Mouse (Mus musculus) kidney, postnatal 0 days (tissue): ENCODE data around the gene Acnat1. TPM values are rescaled to one million over a fixed set of nuclear protein-coding genes. Genes with fewer than 3 reads are reported as not detected.
"Not testable (repeated sequence)": the region's sequence is repeated elsewhere in the genome, so short reads cannot be mapped to it uniquely, and the experiment has no call there.

Source experiments
- ATAC-seq: fragments of 200-750 bp; cut with Nextera tagmentation; replicated peaks from 2 replicates; pipeline ENCODE4 v1.8.0; 2017; ENCODE audit warnings: low read depth, moderate number of reproducible peaks, moderate TSS enrichment, moderate library complexity; ENCODE audit not compliant: low FRiP score
- DNase-seq: peaks from one replicate; pipeline ENCODE4 v3.0.0-alpha.2; 2016; ENCODE audit warnings: low spot score
- H3K27ac ChIP-seq: fragments of 300-500 bp; sonication (generic); 2 replicates; pipeline ENCODE4 v1.5.1; 2014; ENCODE audit warnings: mild to moderate bottlenecking
- H3K27me3 ChIP-seq: fragments of 300-500 bp; sonication (generic); 2 replicates; pipeline ENCODE4 v1.6.1; 2014; ENCODE audit warnings: low read length, mixed read lengths; ENCODE audit not compliant: insufficient read depth
- H3K36me3 ChIP-seq: fragments of 300-500 bp; sonication (generic); 2 replicates; pipeline ENCODE4 v1.6.1; 2014; ENCODE audit warnings: low read length, mixed read lengths; ENCODE audit not compliant: insufficient read depth
- H3K4me1 ChIP-seq: fragments of 300-500 bp; sonication (generic); replicated peaks from 2 replicates; pipeline ENCODE4 v1.6.1; 2014; ENCODE audit warnings: antibody characterized with exemption, low read length, mixed read lengths; ENCODE audit not compliant: insufficient read depth
- H3K4me2 ChIP-seq: fragments of 300-500 bp; sonication (generic); 2 replicates; pipeline ENCODE4 v1.6.1; 2014; ENCODE audit warnings: mild to moderate bottlenecking, low read length, moderate library complexity, mixed read lengths
- H3K4me3 ChIP-seq: fragments of 300-500 bp; sonication (generic); replicated peaks from 2 replicates; pipeline ENCODE4 v1.5.1; 2014; ENCODE audit warnings: low read depth, low read length
- H3K9ac ChIP-seq: fragments of 300-500 bp; sonication (generic); 2 replicates; pipeline ENCODE4 v1.6.1; 2014; ENCODE audit warnings: low read depth, low read length
- H3K9me3 ChIP-seq: fragments of 300-500 bp; sonication (generic); replicated peaks from 2 replicates; pipeline ENCODE4 v1.6.1; 2016; ENCODE audit warnings: low read length, inconsistent platforms, mixed read lengths
- CTCF ChIP-seq: IDR thresholded peaks from 2 replicates; pipeline ENCODE4 v1.5.1; 2016; ENCODE audit warnings: antibody characterized with exemption, low read depth, mild to moderate bottlenecking, moderate library complexity
- WGBS: fragments of 180-500 bp; shearing (Covaris S2); extraction: QIAGEN DNeasy Blood & Tissue Kit; methylation state at CpG from one replicate; pipeline ENCODE4 v1.1.7; 2014; 5-methylcytosine and 5-hydroxymethylcytosine counted together
- polyA plus RNA-seq: library from polyadenylated mRNA; unstranded; fragments of >200 nt; fragmentation: Nextera tagmentation; extraction: Ambion mirVana; gene quantifications from 2 replicates; pipeline ENCODE4 v1.2.1, GENCODE M21; 2015

Gene Acnat1
- polyA plus RNA-seq, 1 experiment from 2014 or later, result 1.0 TPM

DNA sequence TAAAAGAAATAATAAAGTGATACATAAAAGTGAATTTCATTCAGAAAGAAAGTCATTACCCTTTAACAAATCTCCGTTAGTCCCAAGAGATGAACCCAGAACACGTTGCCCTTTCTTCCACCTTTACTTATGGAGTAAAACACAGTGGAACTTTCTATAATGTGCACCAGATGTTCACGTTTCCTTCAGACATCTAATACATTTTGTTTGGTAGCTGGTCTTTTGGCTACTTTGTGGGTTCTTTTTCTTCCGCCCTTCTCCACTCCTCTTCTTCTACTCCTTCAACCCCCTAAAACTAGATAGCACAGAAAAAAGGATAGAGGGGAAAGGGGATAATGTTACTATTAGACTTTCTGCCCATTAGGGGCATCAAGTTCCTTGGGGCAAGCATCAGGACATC lies 38.9 kb upstream of the Acnat1 start:
- no peak for TF ChIP-seq CTCF
- Histone ChIP-seq H3K4me1 (no peaks in the 10 kb centered on the region), H3K9ac (no peak overlapping the region), H3K4me2 (no peak overlapping the region), H3K36me3 (peaks cover 25% of the 10 kb centered on the region), H3K27ac (no peak overlapping the region), H3K4me3 (no peak overlapping the region), H3K27me3 (no peaks in the 10 kb centered on the region), H3K9me3 (no peaks in the 10 kb centered on the region)
- DNase-seq (no peak), ATAC-seq (no peak)
- WGBS, result 89% methylated on average over 4 of the region's 4 CpGs

- H3K36me3 ChIP-seq, result peaks cover 25% of the 10 kb centered on the region
- H3K27ac ChIP-seq, H3K27me3 ChIP-seq, H3K9me3 ChIP-seq, H3K4me1 ChIP-seq, H3K9ac ChIP-seq, H3K4me3 ChIP-seq, H3K4me2 ChIP-seq, ATAC-seq, DNase-seq: not testable (repeated sequence)
- WGBS, result 72% methylated on average over 1 of the region's 1 CpGs
Observed at GRCm38 (mm10) chr4:49510236-49510835, 36.6 kb upstream of the Acnat1 start.

DNA sequence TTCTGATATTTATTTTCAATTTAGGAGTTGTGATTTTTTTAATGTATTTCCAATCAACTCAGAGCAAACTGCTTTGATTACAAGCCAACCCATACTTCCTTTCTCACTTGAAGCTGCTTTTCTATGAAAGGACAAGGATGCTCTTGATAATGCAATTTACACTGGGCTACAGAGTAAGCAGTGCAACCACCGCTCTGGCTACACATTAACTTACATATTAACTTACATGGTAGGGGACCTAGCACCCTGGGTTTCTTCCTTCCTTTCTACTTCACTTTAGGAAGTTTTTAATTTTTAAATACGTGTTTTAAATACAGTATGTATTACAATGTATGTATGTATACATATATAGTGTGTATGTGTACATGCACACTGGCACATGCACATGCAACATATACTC lies 35.5 kb upstream of the Acnat1 start:
- Histone ChIP-seq H3K4me2 (no peak overlapping the region), H3K4me1 (no peaks in the 10 kb centered on the region), H3K27ac (no peak overlapping the region), H3K27me3 (no peaks in the 10 kb centered on the region), H3K9ac (no peak overlapping the region), H3K4me3 (no peak overlapping the region), H3K36me3 (peaks cover 25% of the 10 kb centered on the region), H3K9me3 (no peaks in the 10 kb centered on the region)
- DNase-seq (no peak), ATAC-seq (no peak)
- TF ChIP-seq CTCF, result no peak
- WGBS, result 77% methylated on average over 2 of the region's 2 CpGs

DNA sequence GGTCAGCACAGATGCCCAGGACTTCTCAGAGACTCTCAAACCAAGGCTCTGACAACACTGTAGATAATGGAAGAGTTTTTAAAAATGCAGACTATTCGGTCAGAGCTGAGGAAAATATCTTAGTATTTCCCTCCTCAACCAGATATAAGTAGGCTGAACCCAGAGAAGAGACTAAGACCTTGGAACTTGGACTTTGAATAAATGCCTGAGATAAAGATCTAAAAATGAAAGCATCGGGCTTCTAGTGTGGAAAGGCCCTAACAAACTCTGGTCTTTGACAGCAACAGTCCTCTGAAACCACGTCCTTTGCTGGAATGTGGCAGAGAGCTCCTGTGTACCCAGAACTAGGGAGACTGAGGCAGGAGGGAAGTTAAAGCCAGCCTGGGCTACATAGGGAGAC lies 32.7 kb upstream of the Acnat1 start, which contains the start of gene Baat:
Gene Baat, minus strand, starts transcription at position 172 of the 400 bp plus-strand sequence.
- no peak for ATAC-seq
- TF ChIP-seq CTCF, result no peak
- WGBS, result 77% methylated on average over 3 of the region's 3 CpGs

GRCm38 (mm10) chr4:49503563-49503962 lies 29.9 kb upstream of the Acnat1 start:
- Histone ChIP-seq H3K27me3 (no peaks in the 10 kb centered on the region), H3K4me3 (no peak overlapping the region), H3K4me2 (no peak overlapping the region), H3K9me3 (no peaks in the 10 kb centered on the region), H3K4me1 (no peaks in the 10 kb centered on the region), H3K9ac (no peak overlapping the region), H3K36me3 (no peaks in the 10 kb centered on the region), H3K27ac (no peak overlapping the region)
- DNase-seq, result no peak
- no peak for ATAC-seq
- WGBS, result 90% methylated on average over 1 of the region's 1 CpGs
- no peak for TF ChIP-seq CTCF

More for the DNA sequence above, 32.7 kb upstream of the Acnat1 start, which contains the start of gene Baat:
- DNase-seq, result no peak
- H3K27me3 ChIP-seq, result no peaks in the 10 kb centered on the region
- no peaks in the 10 kb centered on the region for H3K9me3 ChIP-seq
- H3K4me3 ChIP-seq, result no peak within 1 kb of the TSS
- no peaks in the 10 kb centered on the region for H3K4me1 ChIP-seq
- H3K27ac ChIP-seq, result no peak within 1 kb of the TSS
- 0 out of 2 replicates have a peak, but pooled peaks cover 1% of the 10 kb centered on the region for H3K36me3 ChIP-seq
- no peak within 1 kb of the TSS for H3K4me2 ChIP-seq
- no peak within 1 kb of the TSS for H3K9ac ChIP-seq

DNA sequence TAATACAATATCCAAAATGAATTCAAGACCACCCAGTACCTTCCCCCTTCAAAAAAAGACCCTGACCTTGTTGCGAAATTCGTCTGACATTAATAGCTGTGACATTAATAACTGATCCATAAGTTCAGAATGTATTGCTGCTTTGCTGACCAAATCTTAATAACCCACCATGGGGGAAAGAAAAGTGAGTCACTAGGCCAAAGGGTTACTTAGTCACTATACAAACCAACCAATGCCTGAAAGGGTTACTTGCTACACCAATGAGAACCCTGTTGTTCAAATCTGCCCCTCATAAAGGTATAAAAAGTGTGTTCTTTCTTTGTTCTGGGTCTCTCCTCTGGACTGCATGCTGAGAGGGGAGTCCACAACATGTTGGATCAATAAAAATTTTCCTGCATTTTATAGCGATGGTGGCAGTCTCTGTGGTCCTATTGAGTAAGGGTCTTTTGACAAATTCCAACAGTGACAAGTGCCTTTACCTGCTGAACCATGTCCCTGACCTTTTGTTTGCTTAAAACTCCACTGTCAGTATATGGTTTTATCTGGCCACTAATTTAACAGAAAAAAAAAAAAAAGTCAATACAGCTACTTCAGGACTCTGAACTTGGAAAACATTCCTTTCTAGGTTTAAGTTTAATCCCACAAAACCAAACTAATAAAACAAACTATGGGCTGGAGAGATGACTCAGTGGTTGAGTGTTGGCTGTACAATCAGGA lies 12.4 kb upstream of the Acnat1 start:
- peak; percentile 71; the same call in 1 of the 2 replicates for ATAC-seq
- not testable (repeated sequence) for H3K4me1 ChIP-seq
- 71% methylated on average over 3 of the region's 3 CpGs for WGBS

More for the DNA sequence above, 12.4 kb upstream of the Acnat1 start:
- not testable (repeated sequence) for H3K27ac ChIP-seq, DNase-seq, H3K4me3 ChIP-seq, H3K9ac ChIP-seq, H3K27me3 ChIP-seq, H3K4me2 ChIP-seq, H3K36me3 ChIP-seq, H3K9me3 ChIP-seq
